Mouse (Mus musculus): Measurements from ENCODE around the gene Mrps23.

- TF ChIP-seq CTCF (IDR thresholded peaks at IDR 0.05; ENCODE audit: low read depth) = no peak
- no peak for TF ChIP-seq EP300 (IDR thresholded peaks at IDR 0.05; ENCODE audit: low read depth)
Measured at GRCm38 (mm10) chr11:88168611-88169010, 35.6 kb upstream of the Mrps23 start.
